ENCODE assay signal across 8 mouse cellular contexts in the genomic region with DNA sequence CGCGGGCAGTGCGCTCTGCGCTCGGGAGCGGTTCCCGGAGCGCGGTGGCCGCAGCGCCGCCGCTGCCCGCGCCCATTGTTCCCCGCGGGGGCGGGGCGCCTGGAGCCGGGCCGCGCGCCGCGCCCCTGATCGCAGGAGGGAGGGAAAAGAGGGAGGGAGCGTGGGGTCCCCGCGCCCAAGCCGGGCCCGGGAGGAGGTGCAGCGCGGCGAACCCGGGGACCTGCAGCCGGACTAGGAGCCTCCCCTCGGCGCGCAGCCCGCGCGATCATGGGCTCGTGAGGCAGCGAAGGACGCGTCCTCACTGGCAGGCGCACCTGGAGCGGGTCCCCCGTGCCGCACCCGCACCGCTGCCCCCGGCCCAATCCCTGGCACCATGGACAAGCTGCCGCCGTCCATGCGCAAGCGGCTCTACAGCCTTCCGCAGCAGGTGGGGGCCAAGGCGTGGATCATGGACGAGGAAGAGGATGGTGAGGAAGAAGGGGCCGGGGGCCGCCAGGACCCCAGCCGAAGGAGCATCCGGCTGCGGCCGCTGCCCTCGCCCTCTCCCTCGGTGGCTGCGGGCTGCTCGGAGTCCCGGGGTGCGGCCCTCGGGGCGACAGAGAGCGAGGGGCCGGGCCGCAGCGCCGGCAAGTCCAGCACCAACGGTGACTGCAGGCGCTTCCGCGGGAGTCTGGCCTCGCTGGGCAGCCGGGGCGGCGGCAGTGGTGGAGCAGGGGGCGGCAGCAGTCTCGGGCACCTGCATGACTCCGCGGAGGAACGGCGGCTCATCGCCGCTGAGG. TPM values are rescaled to one million over a fixed set of nuclear protein-coding genes. Genes with fewer than 3 reads are reported as not detected.
A peak's percentile ranks its signal among the peaks of the same experiment; 100 is the strongest.
DNase-seq lines count a peak whose midpoint lies in the region; ATAC-seq lines count a peak whose summit lies in the region.

Gene Hcn4 (plus strand): TSS at position 274 of the 779 bp plus-strand sequence.

- peak within 1 kb of the TSS; percentile 71 for H3K4me3 ChIP-seq in lung, embryonic 16.5 days (ENCODE audit: low read length)
- H3K4me3 ChIP-seq in forebrain, embryonic 14.5 days (ENCODE audit: low read depth, low read length) = peak within 1 kb of the TSS; percentile 80

- ATAC-seq in lung, embryonic 16.5 days (ENCODE audit: low read depth) = peak; percentile 56
- ATAC-seq in forebrain, embryonic 14.5 days = peak; percentile 54; the same call in 1 of the 2 replicates

- peaks cover 55% of the 10 kb centered on the region for H3K27me3 ChIP-seq in lung, embryonic 16.5 days (ENCODE audit: control insufficient read depth, insufficient read depth, low read depth, low read length)
- peaks cover 18% of the 10 kb centered on the region; the same call in 1 of the 2 replicates for H3K27me3 ChIP-seq in forebrain, embryonic 14.5 days (replicated peaks; ENCODE audit: control insufficient read depth, insufficient read depth, low read length)

- peaks cover 8% of the 10 kb centered on the region for H3K4me1 ChIP-seq in lung, embryonic 16.5 days (replicated peaks; ENCODE audit: control insufficient read depth, insufficient read depth, low read length)
- peaks cover 10% of the 10 kb centered on the region; the same call in 1 of the 2 replicates for H3K4me1 ChIP-seq in forebrain, embryonic 14.5 days (ENCODE audit: control insufficient read depth, insufficient read depth, low read length)

- under 1% methylated on average over 32 of the region's 95 CpGs for WGBS in lung, embryonic 16.5 days
- WGBS in forebrain, embryonic 14.5 days = under 1% methylated on average over 58 of the region's 95 CpGs

- peak within 1 kb of the TSS; percentile 65 for H3K9ac ChIP-seq in lung, embryonic 16.5 days (ENCODE audit: low read length)
- peak within 1 kb of the TSS; percentile 87 for H3K9ac ChIP-seq in forebrain, embryonic 14.5 days (ENCODE audit: low read length)

- peak within 1 kb of the TSS; percentile 95 for H3K4me2 ChIP-seq in lung, embryonic 16.5 days (ENCODE audit: low read depth, low read length)
- peak within 1 kb of the TSS; percentile 97 for H3K4me2 ChIP-seq in forebrain, embryonic 14.5 days (ENCODE audit: low read length)

- H3K36me3 ChIP-seq in lung, embryonic 16.5 days (ENCODE audit: control insufficient read depth, insufficient read depth, low read length) = no peaks in the 10 kb centered on the region
- H3K36me3 ChIP-seq in forebrain, embryonic 14.5 days (ENCODE audit: control insufficient read depth, insufficient read depth, low read length) = no peaks in the 10 kb centered on the region

- no peak within 1 kb of the TSS for H3K27ac ChIP-seq in lung, embryonic 16.5 days (ENCODE audit: low read length)
- H3K27ac ChIP-seq in forebrain, embryonic 14.5 days (ENCODE audit: low read depth, low read length) = peak within 1 kb of the TSS; percentile 93

- peak; percentile 47 to 48 for DNase-seq in cerebellum, postnatal 14 days
- no peak for DNase-seq in cerebellum, adult 9-11 months
- no peak for DNase-seq in lung, postnatal 36 days
- DNase-seq in forebrain, embryonic 14.5 days (ENCODE audit: low spot score) = peak; percentile 60
- DNase-seq in liver = peak; percentile 9
- DNase-seq in retina, postnatal 1 day = peak; percentile 70
- no peak for DNase-seq in spleen, postnatal 10 days (ENCODE audit: low spot score in 2 of 2)

- no peaks in the 10 kb centered on the region for H3K9me3 ChIP-seq in lung, embryonic 16.5 days (ENCODE audit: control insufficient read depth, low read length)
- no peaks in the 10 kb centered on the region for H3K9me3 ChIP-seq in forebrain, embryonic 14.5 days (replicated peaks; ENCODE audit: control insufficient read depth, low read length)

RNA-seq across cellular contexts. Expression of gene Hcn4, which starts in this region (rescaled TPM):
- polyA plus RNA-seq in lung, embryonic 16.5 days (2015; fragmentation: Nextera tagmentation; extraction: Ambion mirVana) = 0.19 and 0.21 TPM in 2 replicates
- polyA plus RNA-seq in forebrain, embryonic 14.5 days (2014; fragmentation: Nextera tagmentation; extraction: Ambion mirVana) = 2.6 and 3.0 TPM in 2 replicates

Comparison
In these comparisons a context has a peak if more than half of its experiments do, and no peak if none do; other contexts are left out.
1. DNase-seq: peak in cerebellum, postnatal 14 days (2 of 2), forebrain, embryonic 14.5 days (single experiment), liver (single experiment) and retina, postnatal 1 day (single experiment); none in cerebellum, adult 9-11 months (single experiment), lung, postnatal 36 days (single experiment) and spleen, postnatal 10 days (0 of 2).
2. Peak in ATAC-seq, H3K4me3 ChIP-seq, H3K9ac ChIP-seq and H3K4me2 ChIP-seq in lung, embryonic 16.5 days; RNA of the gene not detected or under 1 TPM.